Mouse (Mus musculus): ENCODE measurements around the gene Dgkq. TPM values are rescaled to one million over a fixed set of nuclear protein-coding genes. Genes with fewer than 3 reads are reported as not detected.

Gene Dgkq
- total RNA-seq, 2 experiments from 2014 or later = 56.4 to 61.2 TPM

GRCm38 (mm10) chr5:108621870-108622269 is 47.6 kb downstream of the Dgkq start:
- DNase-seq (ENCODE audit: low spot score in 2 of 2) = no peak

- DNase-seq (ENCODE audit: low spot score in 2 of 2) = no peak
Observed at GRCm38 (mm10) chr5:108610426-108610825, 59.0 kb downstream of the Dgkq start.

GRCm38 (mm10) chr5:108602537-108602936 is 66.9 kb downstream of the Dgkq start:
- no peak for DNase-seq (ENCODE audit: low spot score in 2 of 2)

- DNase-seq (ENCODE audit: low spot score in 2 of 2) = no peak
Observed at GRCm38 (mm10) chr5:108599923-108600322, 69.5 kb downstream of the Dgkq start.

Other genes starting within 250 kb of the Dgkq start
- 100 to 1,000 TPM; 414 to 429 TPM for gene Atp5k, start 235.2 kb downstream of the Dgkq start, total RNA-seq (2021)
- under 1 TPM; 0.41 to 0.80 TPM for gene Mfsd7a, start 220.8 kb downstream of the Dgkq start, total RNA-seq (2021)
- gene Pcgf3, start 208.4 kb downstream of the Dgkq start, total RNA-seq (2021) = 10 to 100 TPM; 69.3 to 71.4 TPM
- gene Cplx1, start 119.6 kb downstream of the Dgkq start, total RNA-seq (2021) = 100 to 1,000 TPM; 396 to 463 TPM
- gene Gak, start 39.9 kb downstream of the Dgkq start, total RNA-seq (2021) = 10 to 100 TPM; 87.7 to 89.7 TPM
- gene Tmem175, start 39.9 kb downstream of the Dgkq start, total RNA-seq (2021) = 10 to 100 TPM; 35.8 to 36.6 TPM
- 1 to 10 TPM; 8.6 to 9.4 TPM for gene Idua, start 9.3 kb downstream of the Dgkq start, total RNA-seq (2021)
- 1 to 10 TPM; 2.6 to 3.2 TPM for gene Slc26a1, start 5.9 kb upstream of the Dgkq start, total RNA-seq (2021)
- 10 to 100 TPM; 18.5 to 22.5 TPM for gene Fgfrl1, start 22.7 kb upstream of the Dgkq start, total RNA-seq (2021)
- gene Rnf212, start 105.3 kb upstream of the Dgkq start, total RNA-seq (2021) = not detected
- gene Tmed11, start 125.7 kb upstream of the Dgkq start, total RNA-seq (2021) = not detected
- not detected for gene Vmn2r8, start 139.2 kb upstream of the Dgkq start, total RNA-seq (2021)
- not detected for gene Vmn2r9, start 182.9 kb upstream of the Dgkq start, total RNA-seq (2021)